Mouse (Mus musculus): ENCODE measurements around the gene Tbk1.

The Tbk1 gene

DNA sequence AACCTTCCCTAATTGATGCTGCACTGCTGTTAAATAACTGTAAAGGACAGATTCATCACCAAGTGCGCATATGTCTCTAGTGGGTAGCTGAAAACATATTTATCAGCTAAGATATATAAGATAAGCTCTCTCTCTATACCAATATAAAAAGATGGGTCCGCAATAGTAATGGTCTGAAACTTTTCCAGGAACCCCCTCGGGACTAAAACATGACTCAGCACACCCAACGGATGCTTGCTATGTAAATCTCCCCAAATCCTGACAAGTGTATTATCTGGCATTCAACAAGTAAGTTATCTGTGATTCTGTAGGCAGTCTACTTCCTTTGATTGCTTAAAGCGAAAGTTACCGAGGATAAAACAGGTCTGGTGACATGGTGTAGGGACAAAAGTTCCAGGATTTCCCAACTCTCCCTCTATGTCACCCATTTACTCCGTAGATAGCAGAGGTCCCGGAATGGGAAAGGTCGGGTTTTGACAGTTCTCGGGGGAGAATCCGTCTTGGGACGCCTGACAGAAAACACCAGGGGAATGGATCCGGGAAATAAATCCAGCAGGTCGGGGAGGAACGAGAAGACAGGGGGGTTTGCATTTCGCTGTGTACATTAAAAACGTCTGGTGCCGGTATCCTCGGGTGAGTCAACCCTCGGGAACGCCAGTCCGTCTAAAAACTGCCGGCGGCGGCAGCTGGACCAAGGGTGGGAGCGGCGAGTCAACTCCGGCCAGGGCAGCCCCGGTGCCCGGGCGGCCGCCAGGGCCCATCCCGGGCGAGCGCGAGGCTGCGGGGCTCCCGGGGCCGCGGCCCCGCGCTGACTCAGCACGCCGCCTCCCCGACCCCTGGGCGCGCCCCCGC, 570 bp downstream of the Tbk1 start:
- no peak for DNase-seq

DNA sequence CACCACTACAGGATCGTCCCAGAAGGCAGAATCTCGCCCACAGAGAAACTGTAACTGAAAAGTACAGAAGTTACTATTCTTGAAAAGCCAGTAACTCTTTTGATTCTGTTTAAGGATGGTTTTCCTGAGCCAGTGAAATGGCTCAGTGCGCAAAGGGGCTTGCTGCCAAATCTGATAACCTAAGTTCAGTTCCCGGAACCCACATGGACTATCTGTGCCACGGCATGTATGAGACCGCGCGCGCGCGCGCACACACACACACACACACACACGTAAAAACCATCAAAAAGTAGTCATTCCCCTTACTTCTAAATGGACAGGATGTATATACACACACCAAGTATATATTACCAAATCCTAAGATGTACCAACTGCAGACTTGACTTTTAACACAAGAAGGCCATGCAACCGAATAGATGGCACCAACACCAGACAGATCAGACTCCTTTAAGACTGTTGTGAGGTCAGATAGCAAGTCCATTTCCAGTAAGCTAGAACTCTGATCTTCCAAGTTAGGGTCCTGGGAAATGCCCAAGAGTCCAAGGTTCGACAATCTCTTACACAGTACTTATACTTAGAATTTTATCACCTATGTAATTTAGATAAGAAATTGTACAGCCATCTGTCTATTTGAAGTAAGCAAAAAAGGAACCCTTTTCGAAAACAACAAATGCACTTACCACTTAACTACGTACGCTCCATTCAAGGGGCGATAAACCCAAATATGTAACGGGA, 1.4 kb downstream of the Tbk1 start:
- DNase-seq, result no peak

- DNase-seq, result no peak
Observed at GRCm38 (mm10) chr10:121584033-121584432, 2.6 kb downstream of the Tbk1 start.

GRCm38 (mm10) chr10:121583016-121583415, 3.6 kb downstream of the Tbk1 start:
- no peak for DNase-seq

GRCm38 (mm10) chr10:121582287-121582686, 4.3 kb downstream of the Tbk1 start:
- no peak for DNase-seq

DNA sequence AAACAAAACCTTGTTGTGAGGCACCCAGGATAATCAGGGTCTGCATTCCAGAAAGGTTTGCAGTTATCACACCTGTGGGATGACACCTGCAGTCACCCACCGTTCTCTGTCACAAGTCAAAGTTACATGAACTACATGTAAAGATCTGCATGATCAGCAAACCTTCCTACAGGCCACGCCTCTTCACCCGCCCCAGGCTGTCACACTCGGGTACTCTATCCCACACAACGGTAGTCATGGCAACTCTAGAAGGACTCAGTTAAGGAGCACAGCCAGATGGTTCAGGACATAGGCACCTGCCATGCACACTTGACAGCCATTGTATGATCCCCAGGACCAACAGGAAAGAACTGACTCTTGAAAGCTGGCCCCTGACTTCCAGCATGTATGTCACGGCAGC, 5.2 kb downstream of the Tbk1 start:
- no peak for DNase-seq

DNA sequence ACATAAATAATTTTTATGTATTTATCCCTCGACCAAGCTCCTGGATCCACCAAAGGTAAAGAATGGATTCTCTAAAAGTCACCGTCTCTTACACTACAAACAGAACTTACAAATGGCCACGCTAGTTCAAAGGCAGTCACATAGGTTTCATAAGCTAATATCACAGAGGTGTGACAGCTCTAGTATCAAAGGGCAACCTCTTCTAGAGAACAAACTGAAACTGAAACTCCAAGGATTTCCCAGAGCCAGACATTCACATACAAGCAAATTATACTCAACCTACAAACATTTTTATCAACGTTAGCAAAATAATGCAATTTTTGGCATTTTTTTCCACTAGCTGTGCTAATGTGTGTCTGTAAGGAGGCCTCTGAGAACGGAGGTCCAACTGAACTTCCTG, 6.2 kb downstream of the Tbk1 start:
- no peak for DNase-seq

- no peak for DNase-seq
Observed at GRCm38 (mm10) chr10:121576372-121576771, 10.2 kb downstream of the Tbk1 start.

- no peak for DNase-seq
Observed at GRCm38 (mm10) chr10:121571511-121572147, 15.0 kb downstream of the Tbk1 start.

GRCm38 (mm10) chr10:121571031-121571430, 15.6 kb downstream of the Tbk1 start:
- DNase-seq, result no peak

DNA sequence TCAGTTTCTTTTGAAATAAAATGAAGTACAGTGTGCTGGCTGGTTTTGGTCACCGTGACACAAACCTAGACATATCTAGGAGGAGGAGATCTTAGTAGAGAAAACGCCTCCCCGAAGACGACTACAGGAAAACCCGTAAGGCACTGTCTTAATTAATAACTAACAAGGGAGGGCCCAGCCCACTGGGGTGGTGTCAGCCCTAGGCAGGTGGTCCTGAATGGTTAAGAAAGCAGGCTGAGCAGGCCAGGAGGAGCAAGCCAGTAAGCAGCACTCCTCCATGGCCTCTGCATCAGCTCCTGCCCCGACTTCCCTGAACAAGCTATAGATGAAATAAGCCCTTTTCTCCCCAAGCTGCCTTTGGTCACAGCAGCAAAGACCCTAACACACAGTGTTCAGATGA, 16.8 kb downstream of the Tbk1 start:
- no peak for DNase-seq

DNA sequence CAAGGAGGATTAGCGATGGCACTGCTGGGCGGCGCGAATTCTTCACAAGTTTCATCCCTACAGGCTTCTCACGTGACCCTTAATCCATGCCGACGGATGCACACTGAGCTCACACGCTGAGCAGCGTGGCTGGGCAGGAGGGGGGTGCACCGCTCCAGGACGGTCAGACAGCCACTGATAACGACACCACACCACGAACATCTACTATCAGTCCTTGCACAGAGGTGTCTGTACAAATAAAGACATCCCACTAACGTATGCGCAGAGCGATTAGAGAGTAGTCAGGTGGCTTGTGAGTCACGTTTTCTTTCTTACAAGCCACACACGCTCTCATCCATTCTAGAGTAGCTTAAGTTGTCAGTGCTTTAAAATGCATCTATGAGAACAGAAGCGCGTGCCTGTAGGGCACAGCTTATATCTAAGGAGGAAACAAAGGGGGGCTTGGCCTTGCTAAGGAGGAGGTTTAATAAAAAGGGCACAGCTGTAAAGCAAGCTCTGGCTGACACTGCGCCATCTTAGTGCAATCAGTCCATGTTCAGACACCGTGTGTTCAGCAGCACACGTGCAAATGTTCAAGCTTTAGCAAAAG, 17.5 kb downstream of the Tbk1 start:
- DNase-seq, result no peak

DNA sequence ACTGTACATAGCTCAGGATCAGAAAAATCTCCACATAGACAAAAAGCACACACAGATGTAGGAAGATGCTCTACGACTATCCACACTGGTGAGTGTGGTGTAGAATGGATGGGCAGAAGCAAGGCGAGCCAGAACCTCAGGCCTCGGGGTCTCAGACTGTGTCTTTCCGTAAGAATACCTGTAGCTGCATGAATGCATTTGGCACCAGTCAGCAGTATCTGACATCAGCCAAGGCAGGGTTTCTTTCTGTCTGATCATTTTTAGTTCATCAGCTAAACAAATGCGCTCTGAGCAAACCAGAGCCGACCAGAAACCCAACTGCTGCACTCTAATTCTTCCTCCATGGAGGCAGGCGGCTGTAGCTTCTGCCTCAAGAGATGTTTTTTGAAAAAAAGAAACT, 18.1 kb downstream of the Tbk1 start:
- DNase-seq, result no peak

DNA sequence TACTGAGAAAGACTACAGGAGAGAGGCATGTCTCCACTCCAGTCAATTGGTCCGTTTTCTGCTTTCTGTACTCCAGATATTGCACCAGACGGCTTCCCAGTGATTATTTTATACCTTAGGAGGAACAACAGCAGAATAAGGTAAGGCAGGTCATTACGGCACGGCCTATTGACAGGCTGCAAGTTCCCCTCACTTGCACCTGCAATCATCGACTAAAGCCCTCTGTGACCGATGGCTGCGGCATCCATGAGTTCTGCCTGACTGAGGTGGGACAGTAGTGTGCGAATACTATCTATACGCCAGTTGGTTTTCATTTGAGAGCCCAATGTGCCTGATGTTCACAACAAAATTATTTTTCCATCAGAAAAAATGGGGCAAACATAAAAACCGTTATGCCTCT, 18.6 kb downstream of the Tbk1 start:
- DNase-seq, result no peak

DNA sequence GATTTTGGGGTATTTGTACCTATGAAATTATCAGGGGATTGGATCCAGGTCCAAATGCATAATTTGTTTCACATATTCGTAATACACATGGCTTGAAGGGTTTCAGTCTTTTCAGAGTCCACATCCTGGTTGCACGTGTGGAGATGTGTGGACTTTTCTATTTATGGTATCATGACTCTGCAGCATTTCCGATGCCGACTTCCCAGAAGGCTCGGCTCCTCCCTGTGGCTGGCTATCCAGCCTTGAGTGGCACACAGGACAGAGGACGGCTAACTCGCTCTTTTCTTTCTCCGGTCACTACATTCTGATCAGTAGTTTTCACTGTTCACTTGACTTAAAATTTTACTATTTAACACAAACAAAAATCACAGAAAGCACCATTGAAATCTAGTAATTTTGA, 22.1 kb downstream of the Tbk1 start:
- DNase-seq, result no peak

DNA sequence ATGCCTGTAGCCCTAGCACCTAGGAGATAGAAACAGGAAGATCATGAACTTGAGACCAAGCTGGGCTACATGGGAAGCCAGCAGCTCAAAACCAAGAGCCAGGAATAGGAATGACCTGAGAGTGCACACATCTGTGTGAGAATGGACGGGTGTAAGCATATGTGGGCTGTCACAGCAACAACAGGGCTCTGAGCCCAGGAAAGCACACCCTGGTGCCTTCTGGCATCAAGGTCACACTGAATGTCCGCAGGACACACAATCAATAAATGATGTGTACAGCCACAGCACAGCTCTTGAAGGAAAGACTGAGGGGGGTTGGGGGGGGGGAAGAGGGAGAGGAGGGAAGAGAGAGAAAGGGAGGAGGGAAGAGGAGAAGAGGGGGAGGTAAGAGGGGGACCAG, 28.4 kb downstream of the Tbk1 start:
- no peak for DNase-seq

- no peak for DNase-seq
Observed at GRCm38 (mm10) chr10:121556263-121556662, 30.3 kb downstream of the Tbk1 start.

DNA sequence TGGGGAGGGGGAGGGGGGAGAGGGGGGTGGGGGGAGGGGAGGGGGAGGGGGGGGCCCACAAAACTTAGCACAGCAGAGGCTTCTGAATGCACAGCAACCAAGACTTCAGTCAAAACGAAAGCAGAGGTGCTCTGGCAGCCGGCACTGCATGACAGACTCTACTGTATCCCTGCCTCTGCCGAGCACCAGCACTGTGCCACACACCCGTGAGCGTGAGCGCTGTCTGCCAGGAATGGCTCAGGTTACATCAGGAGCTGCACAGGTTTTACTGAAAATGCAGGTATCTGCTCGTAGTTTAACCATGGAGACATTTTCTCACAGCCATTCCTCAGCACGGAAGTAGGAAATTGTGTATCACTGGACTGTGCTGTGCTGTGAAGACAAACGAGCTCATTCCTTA, 36.3 kb downstream of the Tbk1 start:
- no peak for DNase-seq

- DNase-seq, result no peak
Observed at GRCm38 (mm10) chr10:121549670-121550069, 36.9 kb downstream of the Tbk1 start.

GRCm38 (mm10) chr10:121547162-121547561, 39.4 kb downstream of the Tbk1 start:
- no peak for DNase-seq

GRCm38 (mm10) chr10:121543577-121543976, 43.0 kb downstream of the Tbk1 start:
- DNase-seq, result no peak

DNA sequence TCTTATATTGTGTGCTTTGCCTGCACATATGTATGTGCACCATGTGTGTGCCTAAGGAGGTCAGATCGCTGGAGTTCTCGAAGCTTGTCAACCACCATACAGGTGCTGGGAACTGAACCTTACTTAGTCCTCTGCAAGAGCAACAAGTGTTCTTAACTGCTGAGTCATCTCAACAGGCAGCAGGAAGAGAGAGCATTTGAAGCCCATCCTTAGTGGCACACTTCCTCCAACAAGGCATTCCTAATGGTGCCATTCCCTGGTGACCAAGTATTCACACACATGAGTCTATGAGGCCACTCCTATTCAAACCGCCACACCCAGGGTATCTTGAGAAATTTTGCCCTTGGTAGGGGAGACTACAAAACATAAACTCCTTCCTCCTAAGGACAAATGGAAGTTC, 44.4 kb downstream of the Tbk1 start:
- DNase-seq, result no peak

- DNase-seq, result no peak
Observed at GRCm38 (mm10) chr10:121534995-121535394, 51.6 kb downstream of the Tbk1 start.
